8 mouse cellular contexts compared by ENCODE assay signal in genomic region chr5:100498436-100499180, GRCm38 (mm10). TPM values are rescaled to one million over a fixed set of nuclear protein-coding genes. Genes with fewer than 3 reads are reported as not detected.
A peak's percentile ranks its signal among the peaks of the same experiment; 100 is the strongest.
DNase-seq lines count a peak whose midpoint lies in the region; ATAC-seq and TF ChIP-seq lines count a peak whose summit lies in the region.

No protein-coding gene starts in this region.

- no peak overlapping the region for H3K27ac ChIP-seq in ES-E14 (ENCODE audit: insufficient read depth, low read depth, low read length, poor library complexity, severe bottlenecking)
- H3K27ac ChIP-seq in forebrain, embryonic 16.5 days (ENCODE audit: low read length), result peak overlapping the region; percentile 67
- H3K27ac ChIP-seq in layer of hippocampus, adult 2 months, result peak overlapping the region; percentile 87
- peak overlapping the region; percentile 84 for H3K27ac ChIP-seq in lung, embryonic 14.5 days (ENCODE audit: low read depth)
- H3K27ac ChIP-seq in neural tube, embryonic 15.5 days (replicated peaks), result peak overlapping the region; percentile 78

- peak; percentile 54 for DNase-seq in ES-E14 (ENCODE audit: low read depth, low spot score)
- peak; percentile 59 for DNase-seq in cerebellum, adult 11-12 months
- peak; percentile 60 for DNase-seq in heart, postnatal 25 days (ENCODE audit: low spot score)
- DNase-seq in layer of hippocampus, adult 2 months (ENCODE audit: low spot score in 2 of 2), result peak; percentile 69 to 71
- DNase-seq in lung, embryonic 14.5 days, result peak; percentile 84
- peak; percentile 70 for DNase-seq in testis, postnatal 14 days (ENCODE audit: low spot score)

- no peak for TF ChIP-seq CTCF in layer of hippocampus, adult 2 months (conservative IDR thresholded peaks at IDR 0.05)
- TF ChIP-seq CTCF in lung, embryonic 14.5 days (IDR thresholded peaks at IDR 0.05; ENCODE audit: low read depth), result no peak

- under 1% methylated on average over 42 of the region's 46 CpGs for WGBS in forebrain, embryonic 16.5 days
- under 1% methylated on average over 46 of the region's 46 CpGs for WGBS in lung, embryonic 14.5 days
- WGBS in neural tube, embryonic 15.5 days, result under 1% methylated on average over 44 of the region's 46 CpGs

- peak; percentile 73 for ATAC-seq in forebrain, embryonic 16.5 days
- peak; percentile 76 for ATAC-seq in lung, embryonic 14.5 days (ENCODE audit: insufficient read depth)
- peak; percentile 72 for ATAC-seq in neural tube, embryonic 15.5 days (ENCODE audit: low FRiP score)

- in situ Hi-C loops in ES-E14 (cut with MboI; ENCODE audit: low sequenced_read_pairs in 2 of 2, unreplicated experiment in 2 of 2), result no loop called here

- H3K4me2 ChIP-seq in forebrain, embryonic 16.5 days (ENCODE audit: low read length), result peak overlapping the region; percentile 99
- peak overlapping the region; percentile 94 for H3K4me2 ChIP-seq in lung, embryonic 14.5 days
- H3K4me2 ChIP-seq in neural tube, embryonic 15.5 days, result peak overlapping the region; percentile 96

- H3K27me3 ChIP-seq in forebrain, embryonic 16.5 days (replicated peaks; ENCODE audit: control insufficient read depth, insufficient read depth, low read length), result no peaks in the 10 kb centered on the region
- no peaks in the 10 kb centered on the region for H3K27me3 ChIP-seq in lung, embryonic 14.5 days (ENCODE audit: insufficient read depth, low read length)
- no peaks in the 10 kb centered on the region for H3K27me3 ChIP-seq in neural tube, embryonic 15.5 days (replicated peaks)

- no peaks in the 10 kb centered on the region for H3K36me3 ChIP-seq in ES-E14 (ENCODE audit: control insufficient read depth, insufficient read depth, low read length, poor library complexity, severe bottlenecking)
- no peaks in the 10 kb centered on the region for H3K36me3 ChIP-seq in forebrain, embryonic 16.5 days (ENCODE audit: control insufficient read depth, insufficient read depth)
- no peaks in the 10 kb centered on the region for H3K36me3 ChIP-seq in lung, embryonic 14.5 days (ENCODE audit: insufficient read depth)
- H3K36me3 ChIP-seq in neural tube, embryonic 15.5 days, result no peaks in the 10 kb centered on the region

- intact Hi-C loops in heart, postnatal 25 days (cut with DNase I), result loop anchor here (2.0 to 5.0 kb wide), 2 partner anchors 20 to 66 kb away; partner anchors contain the start of gene Cops4

- no peaks in the 10 kb centered on the region for H3K9me3 ChIP-seq in ES-E14 (ENCODE audit: control insufficient read depth, insufficient read depth, low read depth, low read length)
- no peaks in the 10 kb centered on the region for H3K9me3 ChIP-seq in forebrain, embryonic 16.5 days (ENCODE audit: control insufficient read depth, low read length)
- H3K9me3 ChIP-seq in lung, embryonic 14.5 days (ENCODE audit: low read depth, low read length), result no peaks in the 10 kb centered on the region
- no peaks in the 10 kb centered on the region for H3K9me3 ChIP-seq in neural tube, embryonic 15.5 days (replicated peaks)

- peak overlapping the region; percentile 76 for H3K9ac ChIP-seq in ES-E14 (ENCODE audit: insufficient read depth, low read depth, low read length, poor library complexity, severe bottlenecking)
- peak overlapping the region; percentile 73 for H3K9ac ChIP-seq in forebrain, embryonic 16.5 days (replicated peaks; ENCODE audit: low read depth, low read length)
- peak overlapping the region; percentile 72 for H3K9ac ChIP-seq in lung, embryonic 14.5 days
- H3K9ac ChIP-seq in neural tube, embryonic 15.5 days (replicated peaks), result peak overlapping the region; percentile 76

- H3K4me1 ChIP-seq in ES-E14 (ENCODE audit: control insufficient read depth in 2 of 2, insufficient read depth in 2 of 2, low read length in 2 of 2, poor library complexity in 1 of 2), result peaks cover 0 to 4% of the 10 kb centered on the region in 2 experiments; a peak in 1 of 4 replicates
- peaks cover 22% of the 10 kb centered on the region for H3K4me1 ChIP-seq in forebrain, embryonic 16.5 days (replicated peaks; ENCODE audit: control insufficient read depth, insufficient read depth, low read length)
- peaks cover 8% of the 10 kb centered on the region; the same call in 1 of the 2 replicates for H3K4me1 ChIP-seq in lung, embryonic 14.5 days (ENCODE audit: insufficient read depth)
- H3K4me1 ChIP-seq in neural tube, embryonic 15.5 days, result peaks cover 30% of the 10 kb centered on the region

- H3K4me3 ChIP-seq in ES-E14 (ENCODE audit: insufficient read depth in 1 of 2, low read depth in 1 of 2, low read length in 2 of 2, poor library complexity in 1 of 2, severe bottlenecking in 1 of 2), result peak overlapping the region; percentile 67 to 72
- H3K4me3 ChIP-seq in forebrain, embryonic 16.5 days (replicated peaks; ENCODE audit: low read length), result peak overlapping the region; percentile 93
- H3K4me3 ChIP-seq in layer of hippocampus, adult 2 months, result peak overlapping the region; percentile 97
- H3K4me3 ChIP-seq in lung, embryonic 14.5 days (ENCODE audit: low read depth, low read length), result peak overlapping the region; percentile 76
- peak overlapping the region; percentile 90 for H3K4me3 ChIP-seq in neural tube, embryonic 15.5 days (replicated peaks)

TF ChIP-seq in ES-E14, 5 proteins besides CTCF, POLR2A, EP300 and RAD21:
- no peak for TF ChIP-seq MAFK (IDR thresholded peaks at IDR 0.05; ENCODE audit: insufficient read depth, low read depth, low read length)

RNA-seq across cellular contexts. Expression of gene Lin54, which starts 1.8 kb away (rescaled TPM):
- total RNA-seq in ES-E14 (2012; rRNA removed), result 27.8 and 41.8 TPM in 2 replicates
- 9.4 and 11.0 TPM in 2 replicates for polyA plus RNA-seq in forebrain, embryonic 16.5 days (2015; fragmentation: Nextera tagmentation; extraction: Ambion mirVana)
- total RNA-seq in heart, postnatal 25 days (2021), result 1 to 10 TPM; 8.2 to 9.4 TPM
- total RNA-seq in layer of hippocampus, adult 2 months (2021), result 10 to 100 TPM; 16.2 to 19.0 TPM
- polyA plus RNA-seq in lung, embryonic 14.5 days (2014; fragmentation: Nextera tagmentation; extraction: Ambion mirVana), result 18.0 and 18.5 TPM in 2 replicates
- 6.0 and 7.5 TPM in 2 replicates for polyA plus RNA-seq in neural tube, embryonic 15.5 days (2015; fragmentation: Nextera tagmentation; extraction: Ambion mirVana)

RNA-seq across cellular contexts. Expression of gene Cops4, which starts 19.5 kb away (rescaled TPM):
- 71.6 and 101 TPM in 2 replicates for total RNA-seq in ES-E14 (2012; rRNA removed)
- 191 and 196 TPM in 2 replicates for polyA plus RNA-seq in forebrain, embryonic 16.5 days (2015; fragmentation: Nextera tagmentation; extraction: Ambion mirVana)
- 10 to 100 TPM; 79.7 to 85.4 TPM for total RNA-seq in heart, postnatal 25 days (2021)
- total RNA-seq in layer of hippocampus, adult 2 months (2021), result 10 to 100 TPM; 78.8 to 81.4 TPM
- polyA plus RNA-seq in lung, embryonic 14.5 days (2014; fragmentation: Nextera tagmentation; extraction: Ambion mirVana), result 202 and 209 TPM in 2 replicates
- polyA plus RNA-seq in neural tube, embryonic 15.5 days (2015; fragmentation: Nextera tagmentation; extraction: Ambion mirVana), result 177 and 183 TPM in 2 replicates
